Mouse (Mus musculus) thymus, postnatal 36 days (tissue): ENCODE data around the gene Ralgps1.
"Not testable (repeated sequence)": the region's sequence is repeated elsewhere in the genome, so short reads cannot be mapped to it uniquely, and the experiment has no call there.

Source experiments
- DNase-seq, 2 experiments: peaks; one replicate each; pipeline ENCODE4 v3.0.0; 2022; ENCODE audit warnings: mixed read lengths in 2 of 2

The Ralgps1 gene

DNA sequence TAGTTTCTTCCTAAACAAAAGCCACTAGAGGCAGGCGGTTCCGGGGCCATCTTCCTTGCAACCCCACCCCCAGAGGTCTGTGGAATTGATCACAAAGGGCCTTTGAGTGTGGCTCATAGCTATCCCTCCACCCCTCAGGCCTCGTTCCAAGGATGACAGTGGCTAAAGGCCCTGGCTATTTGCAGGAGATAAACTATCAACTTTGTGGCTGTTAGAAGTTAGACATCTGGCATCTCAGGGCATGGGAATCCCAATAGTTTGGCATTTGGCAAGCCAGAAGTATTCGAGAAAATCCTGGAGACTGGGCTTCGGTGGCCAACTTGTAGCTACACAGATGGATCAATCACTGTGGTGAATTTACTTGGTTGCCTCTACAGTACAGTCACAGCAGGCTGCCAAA is 137.4 kb downstream of the Ralgps1 start:
- DNase-seq = no peak

DNA sequence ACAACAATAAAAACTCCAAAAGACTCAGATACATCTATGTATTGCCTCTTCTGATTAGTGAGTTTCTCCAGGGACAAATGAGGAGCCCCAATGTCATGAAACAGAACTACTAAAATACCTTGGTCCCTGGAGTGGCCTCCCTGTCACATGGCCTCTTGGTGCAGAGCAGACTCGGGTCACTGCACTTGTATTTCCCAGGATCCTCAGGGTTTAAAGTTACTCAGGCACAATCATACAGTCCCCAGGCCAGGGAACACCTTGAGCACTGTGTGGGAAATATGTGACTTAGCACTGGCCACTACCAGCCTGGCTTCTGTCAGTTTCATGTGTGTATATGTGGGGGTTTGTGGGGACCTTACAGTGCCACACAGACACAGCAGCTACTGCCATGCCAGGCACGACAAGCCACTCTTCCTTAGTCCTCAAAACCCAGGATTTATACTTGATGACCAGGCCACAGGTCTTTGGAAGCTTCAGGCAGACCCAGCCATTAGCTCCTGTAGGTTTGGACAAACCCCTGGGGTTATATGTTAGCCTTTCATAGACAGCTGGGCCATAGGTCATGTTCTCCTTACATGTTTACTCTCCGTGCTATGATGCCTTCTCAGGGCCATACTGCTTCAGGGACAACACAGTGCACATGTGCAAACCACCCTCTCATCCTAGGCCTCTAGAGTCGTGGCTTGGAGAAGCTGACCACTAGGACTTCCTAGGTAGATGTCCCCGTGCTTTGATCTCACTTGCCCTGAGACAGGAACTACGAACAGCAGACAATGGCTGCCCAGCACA is 138.3 kb downstream of the Ralgps1 start:
- no peak for DNase-seq

DNA sequence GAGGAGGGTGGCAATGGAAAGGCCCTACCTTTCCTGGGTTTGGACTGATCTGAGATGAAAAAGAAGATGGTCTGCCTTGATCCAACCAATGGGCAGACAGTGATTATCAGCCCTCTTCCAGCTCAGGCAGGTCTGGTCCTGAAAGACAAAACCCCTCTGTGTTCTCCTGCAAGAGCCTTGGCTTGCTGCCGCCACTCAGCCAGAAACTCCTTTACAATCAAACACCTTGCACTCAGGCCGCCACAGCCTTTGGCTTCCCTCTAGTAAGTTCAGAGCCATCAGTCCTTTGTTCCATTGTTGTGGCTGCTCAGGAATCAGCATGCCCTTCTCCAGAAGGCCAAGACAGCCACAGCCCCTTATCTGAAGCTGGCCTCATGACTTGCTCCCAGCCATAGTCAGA is 139.5 kb downstream of the Ralgps1 start:
- DNase-seq = no peak

DNA sequence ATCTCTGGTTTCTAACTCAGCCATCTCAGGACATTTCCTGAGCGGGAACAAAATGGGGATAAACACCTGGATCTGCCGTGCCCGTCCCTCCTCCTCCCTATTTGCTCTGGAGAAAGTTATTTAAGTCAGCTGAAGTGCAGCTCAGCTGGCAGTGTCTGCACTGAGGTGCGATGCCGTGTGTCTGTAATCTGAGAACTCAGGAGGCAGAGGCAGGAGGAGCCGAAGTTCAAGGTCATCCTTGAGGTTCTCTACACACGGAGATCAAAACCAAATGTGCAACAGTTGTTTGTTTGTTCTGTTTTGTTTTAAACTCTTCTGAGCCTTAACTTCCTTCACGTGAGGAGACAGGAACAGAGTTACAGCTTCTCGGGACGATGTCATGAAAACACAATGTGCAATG is 140.6 kb downstream of the Ralgps1 start:
- no peak for DNase-seq

DNA sequence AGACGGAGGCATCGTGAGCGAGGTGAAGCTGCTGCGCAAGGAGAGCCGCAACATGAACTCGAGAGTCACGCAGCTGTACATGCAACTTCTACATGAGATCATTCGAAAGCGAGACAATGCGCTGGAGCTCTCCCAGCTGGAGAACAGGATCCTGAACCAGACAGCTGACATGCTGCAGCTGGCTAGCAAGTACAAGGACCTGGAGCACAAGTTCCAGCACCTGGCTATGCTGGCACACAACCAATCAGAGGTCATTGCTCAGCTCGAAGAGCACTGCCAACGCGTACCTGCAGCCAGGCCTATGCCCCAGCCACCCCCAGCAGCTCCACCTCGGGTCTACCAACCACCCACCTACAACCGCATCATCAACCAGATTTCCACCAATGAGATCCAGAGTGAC is 142.7 kb downstream of the Ralgps1 start:
- DNase-seq = no peak

DNA sequence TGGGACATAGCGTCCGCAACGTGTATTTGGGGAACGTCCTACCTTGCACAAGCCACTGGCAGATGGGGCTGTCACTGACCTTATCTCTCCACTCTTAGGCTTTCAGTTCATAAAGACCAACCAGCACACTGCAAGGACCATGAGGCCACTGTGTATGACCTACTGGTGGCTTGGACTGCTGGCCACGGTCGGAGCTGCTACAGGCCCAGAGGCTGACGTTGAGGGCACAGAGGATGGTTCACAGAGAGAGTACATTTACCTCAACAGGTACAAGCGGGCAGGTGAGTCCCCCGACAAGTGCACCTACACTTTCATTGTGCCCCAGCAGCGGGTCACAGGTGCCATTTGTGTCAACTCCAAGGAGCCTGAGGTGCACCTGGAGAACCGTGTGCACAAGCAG is 143.2 kb downstream of the Ralgps1 start:
- no peak for DNase-seq

DNA sequence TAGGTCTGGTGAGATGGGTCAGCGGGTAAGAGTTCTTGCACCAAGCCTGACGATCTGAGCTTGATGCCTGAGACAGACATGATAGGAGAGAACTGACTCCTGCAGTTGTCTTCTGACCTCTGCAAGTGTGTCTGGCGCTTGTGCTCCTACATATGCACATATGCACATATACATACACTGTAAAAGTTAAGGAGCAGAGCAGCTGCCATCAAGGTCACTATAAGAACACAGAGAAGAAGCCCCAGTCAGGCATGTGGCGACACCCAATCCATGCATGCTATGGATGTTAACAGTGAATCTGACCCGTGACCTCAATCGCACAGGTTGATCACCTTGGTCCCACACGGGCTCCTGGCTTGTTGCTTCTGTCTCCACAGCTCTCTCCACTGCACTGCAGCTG is 145.4 kb downstream of the Ralgps1 start:
- DNase-seq = no peak

DNA sequence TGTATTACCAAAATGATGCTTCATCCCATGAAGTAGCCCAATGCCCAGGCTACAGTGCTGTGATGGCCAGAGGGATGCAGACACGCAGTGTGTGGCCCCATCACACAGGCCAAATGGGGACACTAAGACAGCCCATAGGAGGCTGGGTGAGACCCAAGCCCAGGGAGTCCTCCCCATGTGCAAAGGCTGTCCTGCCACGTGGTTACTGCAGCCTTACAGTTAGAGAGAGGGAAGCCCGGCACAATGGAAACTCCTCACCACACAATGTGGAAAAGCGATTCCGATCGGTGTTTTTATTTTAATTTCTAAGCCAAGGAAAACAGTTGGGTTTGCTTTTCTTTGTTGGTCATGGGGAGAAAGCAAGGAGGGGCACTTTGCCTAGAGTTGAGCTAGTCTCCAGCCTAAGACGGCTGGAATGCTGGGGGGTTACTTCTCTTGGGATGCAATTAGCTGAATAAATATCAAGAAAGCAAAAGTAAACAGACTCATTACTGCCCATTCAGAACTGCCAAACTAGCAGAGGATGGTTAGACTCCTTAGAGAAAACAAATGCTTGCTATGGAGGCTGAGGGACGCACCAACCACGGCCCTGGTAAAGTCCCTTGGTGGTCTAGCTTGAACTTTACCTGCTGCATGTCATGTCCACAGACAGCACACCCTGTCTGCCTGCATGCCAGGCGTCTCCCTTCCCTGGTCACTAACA is 147.5 kb downstream of the Ralgps1 start:
- DNase-seq = no peak

DNA sequence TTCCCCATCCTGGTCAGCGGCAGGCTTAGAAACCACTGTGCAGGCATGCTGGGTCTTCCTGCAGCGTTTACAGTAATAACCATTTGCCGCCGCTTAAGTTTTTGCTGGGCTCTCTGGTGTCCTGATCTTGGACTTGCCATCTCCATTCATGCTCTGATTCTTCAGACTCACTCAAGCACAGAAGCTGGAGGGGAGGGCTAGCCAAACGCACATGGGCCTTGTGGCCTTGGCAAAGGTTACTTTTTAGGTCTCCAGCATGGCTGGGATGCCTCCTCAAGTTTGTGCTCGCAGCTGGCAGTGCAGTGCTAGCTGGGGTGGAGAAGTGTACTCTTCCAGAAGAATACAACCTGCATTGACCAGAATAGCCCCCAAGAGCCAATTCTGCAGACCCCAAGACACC is 148.8 kb downstream of the Ralgps1 start:
- DNase-seq = no peak

DNA sequence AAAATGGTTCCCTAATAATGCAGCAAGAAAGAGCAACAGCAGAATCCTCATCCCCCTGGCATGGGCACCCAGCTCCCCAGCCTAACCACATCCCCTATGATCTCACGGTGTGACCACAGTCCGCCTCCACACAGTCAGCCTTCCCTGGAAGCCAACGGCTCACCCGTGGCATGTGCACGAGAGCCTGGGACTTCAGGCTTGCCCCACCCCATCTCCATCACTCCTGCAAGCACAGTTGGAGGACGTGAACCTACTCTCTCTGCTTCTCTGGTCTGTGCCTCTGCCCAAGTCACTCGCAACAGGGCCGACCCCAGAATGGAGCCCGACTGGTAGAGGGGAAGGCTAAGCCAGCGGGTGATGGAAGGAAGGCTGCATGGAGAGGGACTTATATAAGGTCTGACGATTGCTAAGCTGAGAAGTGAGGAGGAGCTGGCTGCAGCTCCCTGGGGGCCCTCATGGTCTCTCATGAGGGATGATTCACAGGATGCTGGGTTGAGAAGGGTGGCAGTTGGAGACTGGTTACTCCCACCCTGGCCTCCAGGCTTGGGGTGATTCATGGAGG is 149.9 kb downstream of the Ralgps1 start:
- no peak for DNase-seq

DNA sequence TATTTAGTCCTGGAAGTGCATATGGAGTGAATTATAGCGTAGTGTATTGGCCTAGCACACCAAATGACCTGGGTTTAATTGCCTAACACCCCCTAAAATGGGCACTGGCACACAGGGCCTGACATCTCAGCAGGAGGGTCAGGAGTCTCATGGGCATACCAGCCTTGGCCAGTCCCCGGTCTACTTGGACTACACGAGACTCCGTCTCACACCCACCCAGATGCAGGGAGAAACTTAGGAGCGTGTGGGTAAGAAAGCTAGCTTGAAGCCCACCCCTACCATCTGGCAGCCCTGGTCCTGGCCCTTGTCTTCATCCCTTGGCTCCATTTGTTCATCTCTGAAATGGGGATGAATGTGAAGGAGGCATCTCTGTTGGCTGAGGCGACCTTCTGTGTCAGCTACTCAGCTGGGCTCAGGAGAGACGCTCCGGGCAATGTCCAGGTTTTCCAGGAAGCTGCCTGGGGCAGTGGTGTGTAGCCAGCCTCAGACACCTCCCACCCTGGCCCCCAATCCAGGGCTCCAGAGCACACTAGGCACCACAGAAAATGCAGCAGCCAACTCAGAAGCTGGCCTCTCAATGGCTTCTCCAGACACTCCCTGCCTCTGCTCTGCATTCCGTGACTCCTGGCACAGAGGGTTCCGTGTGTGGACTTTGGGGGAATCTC is 150.5 kb downstream of the Ralgps1 start:
- no peak for DNase-seq

DNA sequence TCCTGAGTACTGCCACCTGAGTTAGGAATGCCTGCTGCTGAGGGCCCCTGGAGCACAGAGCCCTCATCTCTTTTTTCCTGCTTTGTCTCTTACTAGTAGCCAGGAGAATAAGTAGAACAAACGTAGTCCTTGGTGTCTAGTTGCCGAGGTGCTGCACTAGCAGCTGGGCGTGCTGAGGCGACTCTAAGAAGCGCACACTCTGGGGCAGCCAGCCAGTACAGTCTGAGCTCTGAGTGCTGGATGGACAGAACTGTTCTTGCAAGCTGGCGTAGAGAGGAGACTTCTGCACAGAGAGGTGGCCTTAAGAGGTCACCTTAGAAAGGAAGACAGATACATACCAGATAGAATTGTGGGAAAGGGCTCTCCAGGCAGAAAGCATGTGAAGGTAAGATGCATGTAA is 151.0 kb downstream of the Ralgps1 start:
- no peak for DNase-seq

DNA sequence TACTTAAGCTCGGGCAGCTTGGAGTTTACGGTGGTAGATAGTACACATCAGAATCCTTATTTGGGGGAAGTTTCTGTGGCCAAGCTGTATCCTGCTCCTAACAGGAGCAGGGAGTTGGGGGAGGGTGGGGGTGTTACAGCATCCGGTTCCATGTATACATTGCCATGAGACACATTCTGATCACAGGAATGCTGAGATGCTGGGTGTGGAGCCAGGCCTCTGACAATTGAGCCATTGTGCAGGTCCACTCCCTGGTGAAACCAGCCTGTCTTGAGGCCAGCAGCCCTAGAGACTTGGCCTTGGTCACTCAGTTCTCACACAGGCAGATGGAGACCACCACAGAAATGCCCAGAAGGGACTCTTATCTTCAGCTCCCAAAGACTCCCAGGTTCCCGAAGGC is 151.6 kb downstream of the Ralgps1 start:
- DNase-seq = no peak

DNA sequence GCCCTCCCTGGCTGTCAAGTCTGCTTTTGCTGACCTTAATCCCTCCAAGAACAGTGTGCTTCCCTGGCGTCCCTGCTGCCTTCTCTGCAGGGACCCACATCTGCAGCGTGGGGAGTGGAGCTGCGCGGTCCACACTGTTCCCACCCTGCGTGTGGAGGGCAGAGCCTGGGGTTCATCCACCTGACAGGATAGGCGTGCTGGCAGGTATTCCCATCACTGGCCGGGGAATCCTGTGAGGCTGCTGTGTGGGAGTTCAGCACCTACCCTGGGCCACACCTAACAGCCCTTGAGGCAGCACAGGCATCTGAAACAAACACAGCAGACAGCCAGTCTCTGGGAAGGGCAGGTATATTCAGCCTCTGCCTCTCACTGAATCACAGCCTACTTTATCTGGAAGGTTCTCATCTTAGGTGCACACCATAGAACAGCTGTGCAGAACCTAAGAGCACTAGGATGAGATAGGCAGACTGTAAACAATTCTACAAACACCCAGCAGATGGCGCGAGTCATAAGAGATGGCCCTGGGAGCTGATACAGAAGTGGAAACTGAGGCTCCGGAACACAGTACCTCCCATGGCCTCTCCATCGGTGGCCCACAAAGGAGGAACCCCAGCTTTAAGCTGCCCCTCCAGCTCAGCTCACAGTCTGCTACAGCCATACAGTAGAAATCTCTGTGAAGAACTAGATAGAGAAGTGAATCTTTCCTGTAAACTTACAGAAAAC is 152.2 kb downstream of the Ralgps1 start:
- peak; percentile 44 for DNase-seq

DNA sequence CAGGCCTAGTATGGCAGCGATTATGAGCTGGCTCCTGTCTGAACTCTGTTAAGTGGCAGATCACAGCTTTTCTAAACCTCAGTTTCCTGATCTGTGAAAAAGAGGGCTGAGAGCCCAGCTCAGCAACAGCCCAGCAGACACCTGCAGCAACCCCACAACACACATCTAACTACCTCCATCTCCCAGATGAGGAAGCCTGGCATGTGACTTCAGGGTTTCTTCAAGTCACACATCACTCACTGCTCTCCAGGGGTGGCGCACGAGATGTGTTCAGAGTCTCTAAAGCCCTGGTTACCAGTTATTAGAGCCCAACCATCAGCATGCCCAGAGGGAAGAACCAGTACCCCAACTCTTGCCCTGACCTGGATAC is 153.9 kb downstream of the Ralgps1 start:
- peak; percentile 59 to 73 for DNase-seq

DNA sequence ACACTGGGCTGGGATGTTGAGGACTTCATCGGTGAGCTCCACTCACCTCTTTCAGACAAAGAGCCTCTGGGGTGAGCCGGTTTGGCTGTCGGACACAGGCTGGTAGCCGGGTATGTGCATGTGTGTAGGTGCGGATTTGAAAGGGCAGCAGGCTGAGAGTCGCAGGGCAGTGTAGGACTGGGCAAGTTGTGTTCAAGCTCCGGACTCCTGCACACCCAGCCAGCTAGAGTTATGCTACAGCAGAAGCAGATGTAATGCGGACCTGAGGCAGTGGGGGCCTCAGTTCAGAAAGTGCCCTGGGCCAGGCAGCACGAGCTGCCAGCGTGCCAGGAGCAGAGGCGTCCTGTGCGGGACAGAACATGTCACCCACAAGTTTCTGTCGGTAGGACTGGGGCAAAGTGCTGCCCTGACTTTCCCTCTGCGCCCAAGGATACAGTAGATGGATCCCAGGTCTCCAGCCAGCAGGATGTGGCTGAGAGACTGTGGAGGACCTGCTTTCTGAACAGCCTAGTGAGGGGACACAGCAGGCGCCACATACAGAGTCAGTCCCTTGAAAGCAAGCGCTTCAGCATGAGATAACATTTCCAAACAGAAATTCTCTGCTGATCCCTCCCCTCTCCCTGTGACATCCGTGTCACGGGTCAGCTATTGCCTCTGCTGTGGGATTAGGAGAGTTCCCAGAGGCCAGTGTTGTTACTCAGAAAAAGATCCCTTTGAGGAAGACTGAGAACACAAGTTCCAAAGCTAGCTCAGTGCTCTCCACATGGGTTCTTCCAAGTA is 154.5 kb downstream of the Ralgps1 start:
- peak; percentile 15 to 31 for DNase-seq

DNA sequence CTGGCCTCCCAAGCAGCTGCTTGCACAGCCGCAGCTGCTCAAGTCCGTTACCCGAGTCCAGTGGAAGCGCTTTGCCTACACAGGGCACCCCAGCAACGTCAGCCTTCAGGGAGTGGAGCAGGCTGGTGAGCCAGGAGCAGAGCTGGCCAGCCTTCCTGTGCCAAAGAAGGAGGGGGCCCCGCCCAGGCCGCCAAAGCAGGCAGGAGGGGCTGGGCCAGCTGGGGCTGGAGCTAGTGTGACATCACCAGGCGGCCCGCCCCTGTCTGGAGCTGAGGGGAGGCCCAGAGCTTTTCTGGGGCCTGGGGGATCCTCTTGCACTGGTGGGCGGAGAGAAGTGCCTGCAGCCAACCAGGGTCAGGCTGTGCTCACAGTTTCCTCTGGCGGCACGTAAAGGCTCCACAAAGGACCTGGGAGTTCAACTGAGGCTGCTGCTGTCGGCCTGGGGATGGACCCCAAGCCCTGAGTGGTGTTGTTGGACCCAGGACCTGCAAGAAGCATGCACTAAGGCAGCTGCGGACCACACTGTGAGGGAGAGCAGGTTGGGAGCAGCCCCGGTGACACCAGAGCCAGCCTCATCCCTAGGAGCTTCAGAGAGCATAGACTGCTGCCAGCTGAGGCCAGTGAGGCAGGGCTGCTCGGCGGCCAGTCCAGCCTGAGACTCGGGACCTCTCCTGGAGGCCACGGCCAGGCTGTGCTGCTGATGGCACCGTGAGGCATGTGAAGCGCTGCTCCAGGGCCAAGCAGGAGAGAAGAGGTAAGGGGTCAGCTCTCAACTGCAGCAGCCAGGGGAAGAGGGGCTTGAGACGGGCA is 155.4 kb downstream of the Ralgps1 start, which contains the start of gene Angptl2:
Angptl2 (plus strand) TSS at position 370 of the 810 bp plus-strand sequence.
- DNase-seq = peak; percentile 89 to 96

DNA sequence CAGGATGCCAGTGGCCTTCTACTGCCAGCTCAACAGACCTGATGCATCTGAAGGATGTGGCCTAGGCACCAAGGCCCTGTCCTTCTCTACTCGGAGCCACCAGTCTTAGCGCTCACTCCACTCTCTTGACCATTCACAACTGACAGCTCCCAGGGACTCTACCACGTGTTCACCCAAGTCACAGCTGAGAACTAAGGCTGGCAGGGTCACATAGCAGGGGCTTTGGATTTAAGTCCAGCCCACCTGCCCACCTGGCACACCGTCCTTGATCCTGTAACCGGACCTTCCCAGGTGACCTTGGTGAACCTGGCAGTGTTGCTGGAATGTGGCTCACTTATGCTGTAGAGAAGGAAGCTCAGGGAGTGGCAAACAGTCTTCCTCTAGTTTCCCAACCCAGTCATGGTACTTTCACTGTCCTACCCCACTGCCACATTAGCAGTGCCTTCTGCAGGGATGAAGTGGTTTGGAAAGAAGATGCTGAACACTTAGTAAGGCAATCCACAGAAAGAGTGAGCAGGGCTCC is 156.0 kb downstream of the Ralgps1 start:
- no peak for DNase-seq

DNA sequence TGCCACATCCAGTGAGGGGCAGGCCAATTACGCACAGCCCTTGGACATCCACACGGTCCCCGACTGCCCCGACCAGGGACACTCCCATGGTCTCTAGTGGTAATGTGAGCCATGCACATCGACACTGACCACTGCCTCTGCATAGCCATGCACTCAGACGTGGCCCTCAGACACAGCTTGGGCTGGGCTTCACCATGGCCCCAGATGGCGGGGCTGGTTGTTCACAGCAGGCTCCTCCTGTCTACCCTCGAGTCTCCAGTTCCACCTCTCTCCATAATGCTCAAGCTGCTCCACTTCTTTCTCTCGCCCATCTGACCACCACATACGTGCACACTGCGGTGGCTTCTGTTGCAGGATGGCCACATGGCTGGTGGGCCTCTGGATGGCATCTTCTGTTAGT is 160.0 kb downstream of the Ralgps1 start:
- DNase-seq = not testable (repeated sequence)

DNA sequence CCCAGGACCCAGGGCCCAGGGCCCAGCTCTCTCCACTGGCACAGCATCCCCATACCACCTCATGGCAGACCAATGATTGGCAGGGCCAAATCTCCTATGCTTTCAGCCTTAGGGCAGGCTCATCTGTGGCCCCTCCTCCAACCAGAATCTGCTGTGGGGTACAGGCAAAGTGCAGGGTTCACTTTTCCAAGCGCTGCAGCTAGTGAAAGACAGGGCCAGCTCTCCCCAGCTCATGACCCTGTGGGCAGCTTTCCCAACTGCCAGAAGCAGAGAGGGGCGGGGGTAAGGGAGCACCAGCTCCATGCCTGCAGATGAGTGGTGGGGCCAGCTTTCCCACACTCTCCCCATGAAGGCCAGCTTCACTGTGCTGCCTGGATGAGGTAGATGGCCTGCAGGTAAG is 160.4 kb downstream of the Ralgps1 start:
- no peak for DNase-seq

DNA sequence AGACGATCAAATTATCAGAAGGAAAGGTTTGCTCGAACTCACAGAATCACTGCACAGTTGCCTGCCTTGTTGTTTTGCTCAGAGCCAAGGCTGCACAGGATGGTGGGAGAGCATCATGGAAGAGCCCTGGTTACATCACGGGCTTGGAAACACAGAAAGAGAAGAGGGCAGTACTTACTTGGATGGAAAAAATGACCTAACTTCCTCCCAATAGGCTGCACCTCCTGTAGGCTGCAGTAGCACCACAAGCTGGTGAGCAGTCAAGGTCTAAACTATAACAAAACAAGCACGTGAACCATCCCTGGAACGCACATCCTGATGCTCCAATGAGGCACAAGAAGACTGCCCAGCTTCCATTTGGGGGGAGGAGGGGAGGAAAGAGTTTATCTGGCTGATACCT is 163.2 kb downstream of the Ralgps1 start:
- no peak for DNase-seq
